Mouse (Mus musculus) G1E (cell line): Measurements from ENCODE around the gene Lrrc66.

ENCODE experiments used
- CTCF ChIP-seq: IDR thresholded peaks from 2 replicates; pipeline ENCODE4 v1.5.1; 2012; ENCODE audit warnings: low read depth, low read length, inconsistent platforms, mixed read lengths
- GATA1 ChIP-seq: IDR thresholded peaks from 2 replicates; pipeline ENCODE4 v1.6.1; 2012; ENCODE audit warnings: borderline replicate concordance, low read length, inconsistent platforms, mixed read lengths
- GATA2 ChIP-seq: IDR thresholded peaks from 2 replicates; pipeline ENCODE4 v1.6.1; 2012; ENCODE audit warnings: low read depth, low read length, inconsistent platforms, borderline replicate concordance
- POLR2AphosphoS5 ChIP-seq: IDR thresholded peaks from 2 replicates; pipeline ENCODE4 v1.6.1; 2012; ENCODE audit warnings: low read depth, low read length, inconsistent platforms; ENCODE audit not compliant: insufficient replicate concordance
- TAL1 ChIP-seq: conservative IDR thresholded peaks from 2 replicates; pipeline ENCODE4 v1.6.1; 2012; ENCODE audit warnings: low read depth, low read length, inconsistent platforms, mixed read lengths

- TF ChIP-seq CTCF (no peak), GATA2 (no peak), POLR2AphosphoS5 (no peak), GATA1 (no peak), TAL1 (no peak)
Observed at GRCm38 (mm10) chr5:73566119-73566518, 66.2 kb downstream of the Lrrc66 start.
